Mouse (Mus musculus) liver, embryonic 15.5 days (tissue): ENCODE measurements around the gene Ceacam9. TPM values are rescaled to one million over a fixed set of nuclear protein-coding genes. Genes with fewer than 3 reads are reported as not detected.
"Not testable (repeated sequence)": the region's sequence is repeated elsewhere in the genome, so short reads cannot be mapped to it uniquely, and the experiment has no call there.

ENCODE experiments used
- ATAC-seq: fragments of 200-750 bp; cut with Nextera tagmentation; 2 replicates; pipeline ENCODE4 v1.8.0; 2017; ENCODE audit warnings: moderate number of reproducible peaks, mild to moderate bottlenecking, moderate library complexity; ENCODE audit not compliant: insufficient read depth
- H3K27ac ChIP-seq: fragments of 300-500 bp; sonication (generic); replicated peaks from 2 replicates; pipeline ENCODE4 v1.5.1; 2015; ENCODE audit warnings: mild to moderate bottlenecking, inconsistent platforms
- H3K27me3 ChIP-seq: fragments of 300-500 bp; sonication (generic); 2 replicates; pipeline ENCODE4 v1.6.1; 2015; ENCODE audit warnings: mild to moderate bottlenecking, inconsistent platforms
- H3K36me3 ChIP-seq: fragments of 300-500 bp; sonication (generic); replicated peaks from 2 replicates; pipeline ENCODE4 v1.6.1; 2015; ENCODE audit warnings: moderate library complexity, mild to moderate bottlenecking, inconsistent platforms
- H3K4me1 ChIP-seq: fragments of 300-500 bp; sonication (generic); replicated peaks from 2 replicates; pipeline ENCODE4 v1.6.1; 2015; ENCODE audit warnings: inconsistent platforms
- H3K4me2 ChIP-seq: fragments of 300-500 bp; sonication (generic); 2 replicates; pipeline ENCODE4 v1.6.1; 2015; ENCODE audit warnings: moderate library complexity, mild to moderate bottlenecking, inconsistent platforms
- H3K4me3 ChIP-seq: fragments of 300-500 bp; sonication (generic); replicated peaks from 2 replicates; pipeline ENCODE4 v1.5.1; 2015; ENCODE audit warnings: mild to moderate bottlenecking, inconsistent platforms
- H3K9ac ChIP-seq: fragments of 300-500 bp; sonication (generic); 2 replicates; pipeline ENCODE4 v1.6.1; 2015; ENCODE audit warnings: moderate library complexity, mild to moderate bottlenecking, inconsistent platforms
- H3K9me3 ChIP-seq: fragments of 300-500 bp; sonication (generic); replicated peaks from 2 replicates; pipeline ENCODE4 v1.6.1; 2016; ENCODE audit warnings: inconsistent platforms
- WGBS: fragments of 180-500 bp; shearing (Covaris S2); methylation state at CpG from one replicate; pipeline ENCODE4 v1.1.7; 2015; ENCODE audit warnings: mixed read lengths; ENCODE audit not compliant: insufficient replicate concordance; 5-methylcytosine and 5-hydroxymethylcytosine counted together
- polyA plus RNA-seq: library from polyadenylated mRNA; unstranded; fragments of >200 nt; fragmentation: Nextera tagmentation; extraction: Ambion mirVana; gene quantifications from 2 replicates; pipeline ENCODE4 v1.2.1, GENCODE M21; 2015

Ceacam9 gene
- not detected in 2 replicates for polyA plus RNA-seq

- Histone ChIP-seq H3K9ac (no peak within 1 kb of the TSS), H3K4me2 (no peak within 1 kb of the TSS), H3K27me3 (no peaks in the 10 kb centered on the region), H3K4me3 (no peak within 1 kb of the TSS), H3K9me3 (no peaks in the 10 kb centered on the region), H3K4me1 (no peaks in the 10 kb centered on the region), H3K36me3 (no peaks in the 10 kb centered on the region), H3K27ac (no peak within 1 kb of the TSS)
- 54% methylated on average over 2 of the region's 2 CpGs for WGBS
- no peak for ATAC-seq
Observed at GRCm38 (mm10) chr7:16721629-16722028, at the start of gene Ceacam9. Ceacam9 (plus strand) TSS chr7:16721929.

DNA sequence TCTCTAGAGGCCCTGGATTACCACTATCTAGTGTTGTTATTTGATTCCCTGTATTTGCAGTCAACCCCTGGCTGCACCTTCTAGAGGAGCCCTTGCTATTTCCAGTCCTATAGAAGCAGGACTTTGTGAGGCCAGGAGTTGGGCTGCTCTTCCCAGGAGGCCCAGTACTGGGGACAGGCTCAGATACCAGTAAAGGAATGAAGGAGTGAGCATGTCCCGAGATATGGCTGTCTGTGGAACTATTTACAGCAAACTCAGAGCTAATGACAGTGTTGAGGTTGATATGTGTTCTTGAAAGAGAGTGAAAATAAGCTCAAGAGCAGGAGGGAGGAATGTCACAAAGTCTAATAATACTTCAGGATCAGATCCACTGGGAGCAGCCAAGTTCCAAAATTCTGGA lies 47.9 kb upstream of the Ceacam9 start:
- H3K9me3 ChIP-seq, result no peaks in the 10 kb centered on the region
- no peak overlapping the region for H3K27ac ChIP-seq
- 35% methylated on average over 1 of the region's 1 CpGs for WGBS
- no peak overlapping the region for H3K4me2 ChIP-seq
- ATAC-seq, result no peak
- no peak overlapping the region for H3K9ac ChIP-seq
- no peaks in the 10 kb centered on the region for H3K36me3 ChIP-seq
- H3K27me3 ChIP-seq, result no peaks in the 10 kb centered on the region
- H3K4me1 ChIP-seq, result no peaks in the 10 kb centered on the region
- H3K4me3 ChIP-seq, result no peak overlapping the region

GRCm38 (mm10) chr7:16674699-16675098 lies 47.0 kb upstream of the Ceacam9 start:
- not testable (repeated sequence) for H3K4me3 ChIP-seq, H3K9ac ChIP-seq, H3K27me3 ChIP-seq, H3K9me3 ChIP-seq, H3K4me2 ChIP-seq, H3K36me3 ChIP-seq, ATAC-seq, H3K4me1 ChIP-seq, H3K27ac ChIP-seq
- WGBS, result 36% methylated on average over 5 of the region's 5 CpGs

- WGBS, result 47% methylated on average over 1 of the region's 1 CpGs
- no peaks in the 10 kb centered on the region for H3K36me3 ChIP-seq
- no peak within 1 kb of the TSS for H3K4me2 ChIP-seq
- H3K9ac ChIP-seq, result no peak within 1 kb of the TSS
- H3K27me3 ChIP-seq, result no peaks in the 10 kb centered on the region
- ATAC-seq, result no peak
- no peaks in the 10 kb centered on the region for H3K9me3 ChIP-seq
- no peak within 1 kb of the TSS for H3K4me3 ChIP-seq
- no peaks in the 10 kb centered on the region for H3K4me1 ChIP-seq
- H3K27ac ChIP-seq, result no peak within 1 kb of the TSS
Observed at GRCm38 (mm10) chr7:16675605-16676004, 46.1 kb upstream of the Ceacam9 start, which contains the start of gene Ceacam15. Ceacam15 (minus strand) TSS chr7:16675705.

GRCm38 (mm10) chr7:16680194-16680593 lies 41.5 kb upstream of the Ceacam9 start:
- 21% methylated on average over 3 of the region's 3 CpGs for WGBS
- not testable (repeated sequence) for ATAC-seq

DNA sequence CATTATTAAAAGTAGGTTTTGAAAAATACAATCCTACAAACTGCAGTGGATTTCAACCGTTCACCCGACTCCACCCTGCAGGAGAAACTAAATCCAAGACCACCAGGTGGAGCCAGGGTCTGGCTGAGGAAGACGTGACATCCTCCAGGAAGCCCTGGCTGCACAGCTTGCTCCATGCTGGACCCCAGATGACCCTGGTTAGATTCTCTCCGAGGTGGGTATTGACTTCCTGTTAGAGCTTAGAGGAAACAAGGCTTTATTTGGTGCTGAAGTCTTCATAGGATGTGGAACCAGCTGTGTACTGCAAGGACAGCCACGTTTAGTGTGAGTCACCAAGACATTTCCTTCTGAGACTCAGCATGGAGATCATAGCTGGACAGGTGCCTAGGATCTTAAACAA lies 32.5 kb upstream of the Ceacam9 start:
- Histone ChIP-seq H3K27ac (no peak overlapping the region), H3K4me1 (no peaks in the 10 kb centered on the region), H3K4me2 (no peak overlapping the region), H3K4me3 (no peak overlapping the region), H3K27me3 (no peaks in the 10 kb centered on the region), H3K9ac (no peak overlapping the region), H3K9me3 (no peaks in the 10 kb centered on the region), H3K36me3 (no peaks in the 10 kb centered on the region)
- no peak for ATAC-seq
- WGBS, result 36% methylated on average over 5 of the region's 5 CpGs

More at GRCm38 (mm10) chr7:16680194-16680593, 41.5 kb upstream of the Ceacam9 start:
- not testable (repeated sequence) for H3K4me3 ChIP-seq, H3K9ac ChIP-seq, H3K27ac ChIP-seq, H3K9me3 ChIP-seq, H3K36me3 ChIP-seq, H3K27me3 ChIP-seq, H3K4me1 ChIP-seq, H3K4me2 ChIP-seq

GRCm38 (mm10) chr7:16695025-16695424 lies 26.7 kb upstream of the Ceacam9 start:
- no peak overlapping the region for H3K27ac ChIP-seq
- H3K27me3 ChIP-seq, result no peaks in the 10 kb centered on the region
- WGBS, result 21% methylated on average over 3 of the region's 3 CpGs
- H3K9me3 ChIP-seq, result no peaks in the 10 kb centered on the region
- no peak overlapping the region for H3K4me2 ChIP-seq
- no peaks in the 10 kb centered on the region for H3K36me3 ChIP-seq
- no peak for ATAC-seq
- no peaks in the 10 kb centered on the region for H3K4me1 ChIP-seq
- no peak overlapping the region for H3K4me3 ChIP-seq
- H3K9ac ChIP-seq, result no peak overlapping the region

DNA sequence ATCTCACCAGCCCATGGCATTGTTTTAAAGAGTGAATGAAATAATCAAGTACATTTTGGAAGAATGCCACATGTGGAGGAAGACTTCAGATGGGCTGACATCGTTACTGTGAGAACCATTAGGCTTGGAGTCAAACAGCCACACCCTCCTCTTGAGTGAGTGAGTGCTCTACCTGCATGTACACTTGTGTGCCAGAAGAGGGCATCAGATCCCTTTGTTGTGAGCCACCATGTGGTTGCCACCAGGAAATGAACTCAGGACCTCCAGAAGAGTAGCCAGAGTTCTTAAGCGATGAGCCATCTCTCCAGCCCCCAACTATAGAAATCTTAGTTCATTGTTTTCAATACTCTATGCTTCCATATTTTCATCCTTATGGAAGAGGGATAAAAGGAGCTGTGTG lies 22.7 kb upstream of the Ceacam9 start:
- Histone ChIP-seq H3K9me3 (no peaks in the 10 kb centered on the region), H3K4me1 (no peaks in the 10 kb centered on the region), H3K9ac (no peak overlapping the region), H3K36me3 (no peaks in the 10 kb centered on the region), H3K4me3 (no peak overlapping the region), H3K27me3 (no peaks in the 10 kb centered on the region), H3K4me2 (no peak overlapping the region), H3K27ac (no peak overlapping the region)
- ATAC-seq, result no peak
- WGBS, result 19% methylated on average over 2 of the region's 2 CpGs

DNA sequence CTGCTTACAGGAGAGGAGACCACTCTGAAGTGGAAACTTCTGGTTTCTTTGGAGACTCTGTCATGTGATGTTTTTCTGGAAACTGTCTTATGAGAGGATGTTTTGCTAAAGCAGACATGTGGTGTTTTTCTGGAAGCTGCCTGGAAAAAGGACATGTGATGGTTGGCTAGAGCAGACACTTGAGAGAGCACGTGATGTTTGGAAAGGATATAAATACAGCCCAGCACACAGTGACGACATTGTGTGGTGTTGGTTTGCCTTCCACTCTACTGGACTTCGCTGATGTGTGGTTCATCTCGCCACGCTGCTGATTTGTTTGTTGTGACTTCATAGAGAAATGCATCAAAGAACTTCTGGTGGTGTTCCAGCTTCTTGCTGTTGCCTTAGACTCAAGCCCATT lies 21.1 kb upstream of the Ceacam9 start:
- H3K36me3 ChIP-seq, result no peaks in the 10 kb centered on the region
- no peaks in the 10 kb centered on the region for H3K9me3 ChIP-seq
- no peak overlapping the region for H3K27ac ChIP-seq
- WGBS, result 63% methylated on average over 5 of the region's 5 CpGs
- ATAC-seq, result no peak
- H3K4me1 ChIP-seq, result no peaks in the 10 kb centered on the region
- H3K4me2 ChIP-seq, result no peak overlapping the region
- H3K4me3 ChIP-seq, result no peak overlapping the region
- H3K27me3 ChIP-seq, result no peaks in the 10 kb centered on the region
- H3K9ac ChIP-seq, result no peak overlapping the region

GRCm38 (mm10) chr7:16706385-16706784 lies 15.3 kb upstream of the Ceacam9 start:
- ATAC-seq, result no peak
- H3K4me1 ChIP-seq, result no peaks in the 10 kb centered on the region
- no peak overlapping the region for H3K4me3 ChIP-seq
- H3K9me3 ChIP-seq, result no peaks in the 10 kb centered on the region
- H3K27me3 ChIP-seq, result peaks cover 16% of the 10 kb centered on the region
- 24% methylated on average over 9 of the region's 9 CpGs for WGBS
- H3K9ac ChIP-seq, result no peak overlapping the region
- no peaks in the 10 kb centered on the region for H3K36me3 ChIP-seq
- no peak overlapping the region for H3K27ac ChIP-seq
- no peak overlapping the region for H3K4me2 ChIP-seq

GRCm38 (mm10) chr7:16708244-16708643 lies 13.5 kb upstream of the Ceacam9 start:
- H3K4me3 ChIP-seq, result no peak overlapping the region
- H3K4me1 ChIP-seq, result no peaks in the 10 kb centered on the region
- no peak overlapping the region for H3K27ac ChIP-seq
- H3K9me3 ChIP-seq, result no peaks in the 10 kb centered on the region
- peaks cover 16% of the 10 kb centered on the region for H3K27me3 ChIP-seq
- H3K4me2 ChIP-seq, result no peak overlapping the region
- no peaks in the 10 kb centered on the region for H3K36me3 ChIP-seq
- no peak for ATAC-seq
- WGBS, result 20% methylated on average over 9 of the region's 9 CpGs
- no peak overlapping the region for H3K9ac ChIP-seq

DNA sequence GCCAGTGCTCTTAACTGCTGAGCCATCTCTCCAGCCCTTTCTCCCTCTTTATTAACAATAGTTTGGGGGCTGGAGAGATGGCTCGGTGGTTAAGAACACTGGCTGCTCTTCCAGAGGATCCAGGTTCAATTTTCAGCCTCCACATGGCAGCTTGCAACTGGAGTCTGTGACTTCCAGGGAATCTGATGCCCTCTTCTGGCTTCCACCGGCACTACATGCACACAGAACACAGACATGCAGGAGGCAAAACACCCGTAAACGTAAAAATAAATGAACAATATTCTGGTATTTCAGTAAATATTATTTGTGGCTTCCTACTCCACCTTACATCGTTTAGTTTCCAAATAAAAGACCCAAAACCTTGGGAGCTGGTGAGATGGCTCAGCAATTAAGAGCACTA lies 11.1 kb upstream of the Ceacam9 start:
- no peak for ATAC-seq
- Histone ChIP-seq H3K4me3 (no peak overlapping the region), H3K4me1 (no peaks in the 10 kb centered on the region), H3K27me3 (peaks cover 16% of the 10 kb centered on the region), H3K36me3 (no peaks in the 10 kb centered on the region), H3K27ac (no peak overlapping the region), H3K9me3 (no peaks in the 10 kb centered on the region), H3K4me2 (no peak overlapping the region), H3K9ac (no peak overlapping the region)
- 51% methylated on average over 5 of the region's 5 CpGs for WGBS
